In genomic region chr1:190927751-190928369, GRCm38 (mm10) we compare ENCODE assay signal across 8 mouse cellular contexts. TPM values are rescaled to one million over a fixed set of nuclear protein-coding genes. Genes with fewer than 3 reads are reported as not detected.
A peak's percentile ranks its signal among the peaks of the same experiment; 100 is the strongest.
DNase-seq lines count a peak whose midpoint lies in the region; ATAC-seq and TF ChIP-seq lines count a peak whose summit lies in the region.

No protein-coding gene starts in this region.

- peaks cover 20% of the 10 kb centered on the region for H3K4me1 ChIP-seq in hindbrain, embryonic 10.5 days (replicated peaks)
- peaks cover 16% of the 10 kb centered on the region for H3K4me1 ChIP-seq in lung, embryonic 15.5 days
- no peaks in the 10 kb centered on the region for H3K4me1 ChIP-seq in stomach, postnatal 0 days (replicated peaks; ENCODE audit: control insufficient read depth, insufficient read depth)

- H3K9me3 ChIP-seq in hindbrain, embryonic 10.5 days = no peaks in the 10 kb centered on the region
- no peaks in the 10 kb centered on the region for H3K9me3 ChIP-seq in lung, embryonic 15.5 days
- no peaks in the 10 kb centered on the region for H3K9me3 ChIP-seq in stomach, postnatal 0 days (ENCODE audit: control insufficient read depth, low read length)

- no peaks in the 10 kb centered on the region for H3K27me3 ChIP-seq in hindbrain, embryonic 10.5 days (ENCODE audit: insufficient read depth, poor library complexity, severe bottlenecking)
- no peaks in the 10 kb centered on the region for H3K27me3 ChIP-seq in lung, embryonic 15.5 days
- no peaks in the 10 kb centered on the region for H3K27me3 ChIP-seq in stomach, postnatal 0 days (ENCODE audit: control insufficient read depth, insufficient read depth, low read length)

- intact Hi-C loops in left cerebral cortex, adult 2 months (cut with DNase I) = loop anchor here (1.0 kb wide), 1 partner anchor 17 kb away; the partner anchor contains the start of gene Rps6kc1
- intact Hi-C loops in gastrocnemius, postnatal 36 days (cut with DNase I) = no loop called here

- H3K4me2 ChIP-seq in lung, embryonic 15.5 days = peak overlapping the region; percentile 56
- H3K4me2 ChIP-seq in stomach, postnatal 0 days (replicated peaks; ENCODE audit: low read depth) = peak overlapping the region; percentile 67

- peaks cover 4% of the 10 kb centered on the region for H3K36me3 ChIP-seq in hindbrain, embryonic 10.5 days
- peaks cover 2% of the 10 kb centered on the region; the same call in 1 of the 2 replicates for H3K36me3 ChIP-seq in lung, embryonic 15.5 days
- no peaks in the 10 kb centered on the region for H3K36me3 ChIP-seq in stomach, postnatal 0 days (ENCODE audit: control insufficient read depth, insufficient read depth, low read length)

- peak overlapping the region; percentile 92 for H3K9ac ChIP-seq in lung, embryonic 15.5 days
- peak overlapping the region; percentile 82 for H3K9ac ChIP-seq in stomach, postnatal 0 days (ENCODE audit: low read length)

- DNase-seq in left cerebral cortex, adult 2 months (ENCODE audit: extremely low spot score in 1 of 2, low spot score in 2 of 2) = no peak
- DNase-seq in left cerebral cortex, adult 9 months (ENCODE audit: low spot score in 2 of 2) = no peak
- DNase-seq in hindbrain, embryonic 10.5 days (ENCODE audit: low spot score) = no peak
- DNase-seq in stomach, postnatal 0 days (ENCODE audit: low spot score) = no peak
- no peak for DNase-seq in gastrocnemius, postnatal 36 days
- no peak for DNase-seq in right cerebral cortex, postnatal 4 days

- peak overlapping the region; percentile 97 for H3K27ac ChIP-seq in left cerebral cortex, adult 2 months
- peak overlapping the region; percentile 100 for H3K27ac ChIP-seq in hindbrain, embryonic 10.5 days
- H3K27ac ChIP-seq in lung, embryonic 15.5 days = peak overlapping the region; percentile 99
- peak overlapping the region; percentile 99 for H3K27ac ChIP-seq in stomach, postnatal 0 days (replicated peaks)

- no peak for TF ChIP-seq CTCF in left cerebral cortex, adult 2 months (IDR thresholded peaks at IDR 0.05)
- TF ChIP-seq CTCF in stomach, postnatal 0 days (IDR thresholded peaks at IDR 0.05; ENCODE audit: low read depth) = no peak

- peak overlapping the region; percentile 90 for H3K4me3 ChIP-seq in left cerebral cortex, adult 2 months
- H3K4me3 ChIP-seq in hindbrain, embryonic 10.5 days = peak overlapping the region; percentile 82
- peak overlapping the region; percentile 73 for H3K4me3 ChIP-seq in lung, embryonic 15.5 days
- H3K4me3 ChIP-seq in stomach, postnatal 0 days (ENCODE audit: low read depth, low read length) = peak overlapping the region; percentile 66

- 27% methylated on average over 16 of the region's 16 CpGs for WGBS in hindbrain, embryonic 10.5 days
- WGBS in lung, embryonic 15.5 days = 5% methylated on average over 16 of the region's 16 CpGs
- WGBS in stomach, postnatal 0 days = 8% methylated on average over 16 of the region's 16 CpGs

- no peak for TF ChIP-seq EP300 in stomach, postnatal 0 days (optimal IDR thresholded peaks at IDR 0.05)

- ATAC-seq in common myeloid progenitor, adult 5-6 weeks (replicated peaks; ENCODE audit: low read depth, poor library complexity, severe bottlenecking) = peak; percentile 36
- peak; percentile 27; the same call in 1 of the 2 replicates for ATAC-seq in lung, embryonic 15.5 days (ENCODE audit: borderline replicate concordance, extremely low read depth, low FRiP score, low TSS enrichment)
- peak; percentile 26 for ATAC-seq in stomach, postnatal 0 days (ENCODE audit: low FRiP score, low TSS enrichment)

RNA-seq across cellular contexts. Expression of gene Angel2, which starts 2.9 kb away (rescaled TPM):
- 10 to 100 TPM; 56.2 to 57.5 TPM for total RNA-seq in left cerebral cortex, adult 2 months (2021)
- 44.6 and 64.5 TPM in 2 replicates for total RNA-seq in common myeloid progenitor, adult 5-6 weeks (2017)
- 52.9 and 53.5 TPM in 2 replicates for polyA plus RNA-seq in hindbrain, embryonic 10.5 days (2016; fragmentation: Nextera tagmentation; extraction: Ambion mirVana)
- 40.4 and 42.8 TPM in 2 replicates for polyA plus RNA-seq in lung, embryonic 15.5 days (2015; fragmentation: Nextera tagmentation; extraction: Ambion mirVana)
- 20.5 and 22.0 TPM in 2 replicates for polyA plus RNA-seq in stomach, postnatal 0 days (2015; fragmentation: Nextera tagmentation; extraction: Ambion mirVana)
- 10 to 100 TPM; 23.1 to 25.1 TPM for total RNA-seq in gastrocnemius, postnatal 36 days (2021)

RNA-seq across cellular contexts. Expression of gene Rps6kc1, which starts 16.3 kb away (rescaled TPM):
- total RNA-seq in left cerebral cortex, adult 2 months (2021) = 100 to 1,000 TPM; 111 to 117 TPM
- 16.7 and 21.1 TPM in 2 replicates for total RNA-seq in common myeloid progenitor, adult 5-6 weeks (2017)
- 17.4 and 18.7 TPM in 2 replicates for polyA plus RNA-seq in hindbrain, embryonic 10.5 days (2016; fragmentation: Nextera tagmentation; extraction: Ambion mirVana)
- 14.2 and 15.8 TPM in 2 replicates for polyA plus RNA-seq in lung, embryonic 15.5 days (2015; fragmentation: Nextera tagmentation; extraction: Ambion mirVana)
- polyA plus RNA-seq in stomach, postnatal 0 days (2015; fragmentation: Nextera tagmentation; extraction: Ambion mirVana) = 4.5 TPM in 2 replicates
- total RNA-seq in gastrocnemius, postnatal 36 days (2021) = 10 to 100 TPM; 14.9 to 18.3 TPM

RNA-seq across cellular contexts. Expression of gene Vash2, which starts 51.2 kb away (rescaled TPM):
- total RNA-seq in left cerebral cortex, adult 2 months (2021) = 1 to 10 TPM; 2.6 to 2.7 TPM
- 0.50 TPM in 1 of 2 replicates, not detected in the other for total RNA-seq in common myeloid progenitor, adult 5-6 weeks (2017)
- polyA plus RNA-seq in hindbrain, embryonic 10.5 days (2016; fragmentation: Nextera tagmentation; extraction: Ambion mirVana) = 39.1 and 50.5 TPM in 2 replicates
- 23.2 and 24.5 TPM in 2 replicates for polyA plus RNA-seq in lung, embryonic 15.5 days (2015; fragmentation: Nextera tagmentation; extraction: Ambion mirVana)
- polyA plus RNA-seq in stomach, postnatal 0 days (2015; fragmentation: Nextera tagmentation; extraction: Ambion mirVana) = 3.8 and 4.2 TPM in 2 replicates
- total RNA-seq in gastrocnemius, postnatal 36 days (2021) = under 1 TPM; 0.37 to 0.56 TPM
